Mouse (Mus musculus) CD4-positive, CD25-positive, alpha-beta regulatory T cell, adult 4 months (primary cell): ENCODE measurements at regions not wholly inside any gene's neighbourhood (a gene's known extent, or its start where the extent isn't known, plus 50 kb on each side); places are given as distances from the start of the nearest gene placed in this dataset.

Experiments used
- ATAC-seq: one replicate; pipeline ENCODE4 v1.8.0; 2017

DNA sequence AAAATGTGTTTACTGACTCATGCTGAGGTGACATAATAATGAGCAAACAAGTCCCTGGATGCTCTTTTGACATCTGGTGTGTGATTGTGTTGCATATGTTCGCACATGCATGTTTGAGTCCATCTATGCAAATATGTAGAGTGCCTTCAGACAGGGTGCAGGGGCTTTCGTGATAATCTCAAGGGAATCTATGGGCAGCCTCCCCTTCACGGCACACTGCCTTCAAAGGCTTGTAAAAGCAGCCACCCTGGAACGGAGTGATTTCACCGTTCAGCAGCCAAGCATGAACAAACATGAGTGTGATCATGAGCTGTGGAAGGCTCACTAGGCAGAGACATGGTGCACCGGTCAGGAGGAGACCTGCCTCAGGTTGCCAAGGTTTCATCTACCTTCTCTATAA is 57.1 kb upstream of the Mbip start:
- no peak for ATAC-seq

- ATAC-seq, result no peak
These were observed 56.4 kb upstream of the Mbip start for GRCm38 (mm10) chr12:56402137-56402536.
